ENCODE assay signal across 9 mouse cellular contexts in the genomic region with DNA sequence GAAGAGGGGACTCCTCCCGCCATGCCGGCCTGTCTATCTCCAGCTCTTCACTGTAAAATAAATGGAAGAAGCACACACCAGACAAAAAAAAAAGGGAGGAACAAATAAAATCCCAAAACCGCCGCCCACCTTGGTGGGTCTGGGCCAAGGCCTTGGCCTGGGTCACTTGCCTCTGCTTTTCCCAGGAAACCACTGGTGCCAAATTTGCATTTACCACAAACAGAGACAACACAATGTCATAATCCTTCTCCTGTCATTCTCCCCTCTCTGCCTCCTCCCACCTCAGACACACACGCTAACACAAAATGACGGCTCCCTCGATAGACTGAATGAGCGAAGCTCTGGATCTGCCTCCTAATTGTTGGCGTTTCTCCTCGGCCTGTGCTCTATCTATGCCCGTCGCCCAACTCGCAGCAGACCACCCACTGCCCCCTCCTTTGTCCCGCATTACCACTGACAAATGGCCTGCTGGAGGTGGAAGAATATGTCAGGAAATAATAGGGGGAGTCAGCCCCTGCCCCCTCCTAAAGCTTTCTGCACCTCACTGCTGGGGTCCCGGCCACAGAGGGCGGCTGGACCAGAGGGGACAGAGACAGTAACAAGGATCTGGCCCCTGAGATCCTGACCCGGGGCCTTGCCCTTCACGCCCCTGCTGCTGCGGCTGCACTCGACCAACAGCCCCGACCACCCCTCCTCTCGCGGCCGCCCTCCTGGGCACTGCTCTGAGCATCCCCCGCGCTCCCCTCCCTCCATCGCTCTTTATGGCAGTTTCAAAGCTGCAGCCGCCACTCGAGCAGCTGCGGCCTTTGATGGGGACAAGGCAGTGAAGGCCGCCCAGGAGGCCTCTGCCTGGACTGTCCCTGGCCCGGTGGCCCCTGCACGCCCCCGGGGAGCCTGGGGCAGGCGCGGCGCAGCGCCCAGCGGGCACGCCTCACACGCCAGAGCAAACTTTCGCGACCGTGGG.
DNase-seq lines count a peak whose midpoint lies in the region; ATAC-seq and TF ChIP-seq lines count a peak whose summit lies in the region.
"Had no signal": no experiment of that assay in that cellular context is flagged by ENCODE, and none has a peak within 500 bp of the region (broad histone marks: within the 10 kb centered on the region; RNA-seq: fewer than 3 reads in every experiment).

No protein-coding gene starts in this region.

- TF ChIP-seq EP300 in stomach, postnatal 0 days (optimal IDR thresholded peaks at IDR 0.05), result no peak

- H3K27me3 ChIP-seq in thymus, adult 2 months (ENCODE audit: control insufficient read depth, insufficient read depth, low read length), result no peaks in the 10 kb centered on the region
- H3K27me3 ChIP-seq in liver, embryonic 12.5 days (replicated peaks), result peaks cover 89% of the 10 kb centered on the region
- H3K27me3 ChIP-seq in stomach, postnatal 0 days (ENCODE audit: control insufficient read depth, insufficient read depth, low read length), result no peaks in the 10 kb centered on the region

- intact Hi-C loops in gastrocnemius, postnatal 14 days (cut with DNase I; ENCODE audit: low total_unique reads), result loop anchor here (10.0 kb wide), 1 partner anchor 124 kb away; the partner anchor contains the start of gene Nfam1

- peaks cover 29% of the 10 kb centered on the region for H3K4me1 ChIP-seq in thymus, adult 2 months (replicated peaks; ENCODE audit: control insufficient read depth, insufficient read depth, low read length)
- peaks cover 18% of the 10 kb centered on the region for H3K4me1 ChIP-seq in liver, embryonic 12.5 days
- H3K4me1 ChIP-seq in stomach, postnatal 0 days (replicated peaks; ENCODE audit: control insufficient read depth, insufficient read depth), result peaks cover 3% of the 10 kb centered on the region; the same call in 1 of the 2 replicates

- ATAC-seq in liver, embryonic 12.5 days, result no peak
- no peak for ATAC-seq in stomach, postnatal 0 days (ENCODE audit: low FRiP score, low TSS enrichment)
- no peak for ATAC-seq in erythroid progenitor cell, adult 5-6 weeks (replicated peaks; ENCODE audit: low FRiP score, poor library complexity, severe bottlenecking)

- H3K9me3 ChIP-seq in liver, embryonic 12.5 days (replicated peaks), result no peaks in the 10 kb centered on the region
- no peaks in the 10 kb centered on the region for H3K9me3 ChIP-seq in stomach, postnatal 0 days (ENCODE audit: control insufficient read depth, low read length)

- TF ChIP-seq CTCF in thymus, adult 2 months (IDR thresholded peaks at IDR 0.05; ENCODE audit: borderline replicate concordance, control insufficient read depth, extremely low read depth, insufficient read depth, low read length, poor library complexity), result no peak
- TF ChIP-seq CTCF in stomach, postnatal 0 days (IDR thresholded peaks at IDR 0.05; ENCODE audit: low read depth), result no peak

- peak overlapping the region; percentile 53 for H3K4me2 ChIP-seq in liver, embryonic 12.5 days
- peak overlapping the region; percentile 25; the same call in 1 of the 2 replicates for H3K4me2 ChIP-seq in stomach, postnatal 0 days (replicated peaks; ENCODE audit: low read depth)

- 41% methylated on average over 44 of the region's 44 CpGs for WGBS in thymus, adult 2 months
- WGBS in liver, embryonic 12.5 days (ENCODE audit: insufficient replicate concordance), result 18% methylated on average over 44 of the region's 44 CpGs
- WGBS in stomach, postnatal 0 days, result 39% methylated on average over 41 of the region's 44 CpGs

- TF ChIP-seq POLR2A in thymus, adult 2 months (IDR thresholded peaks at IDR 0.05; ENCODE audit: control insufficient read depth, extremely low read depth, insufficient read depth, low read length, poor library complexity), result no peak

- peak; percentile 4 for DNase-seq in gastrocnemius, postnatal 14 days
- DNase-seq in gastrocnemius, postnatal 4 days (ENCODE audit: low spot score in 2 of 2), result no peak
- DNase-seq in thymus, adult 2 months, result no peak
- DNase-seq in thymus, postnatal 0 days (ENCODE audit: low spot score), result no peak
- no peak for DNase-seq in stomach, postnatal 0 days (ENCODE audit: low spot score)
- DNase-seq in cerebellum, adult 11 months, result no peak
- DNase-seq: lung, adult 2 months had no signal

- H3K36me3 ChIP-seq in thymus, adult 2 months (ENCODE audit: control insufficient read depth, insufficient read depth, low read length), result no peaks in the 10 kb centered on the region
- H3K36me3 ChIP-seq in liver, embryonic 12.5 days, result no peaks in the 10 kb centered on the region
- H3K36me3 ChIP-seq in stomach, postnatal 0 days (ENCODE audit: control insufficient read depth, insufficient read depth, low read length), result no peaks in the 10 kb centered on the region

- H3K9ac ChIP-seq in liver, embryonic 12.5 days, result no peak overlapping the region
- H3K9ac ChIP-seq in stomach, postnatal 0 days (ENCODE audit: low read length), result peak overlapping the region; percentile 13; the same call in 1 of the 2 replicates

- peak overlapping the region; percentile 9; the same call in 1 of the 2 replicates for H3K4me3 ChIP-seq in thymus, adult 2 months (ENCODE audit: control insufficient read depth, insufficient read depth, low read length)
- H3K4me3 ChIP-seq in liver, embryonic 12.5 days, result peak overlapping the region; percentile 15
- H3K4me3 ChIP-seq in stomach, postnatal 0 days (ENCODE audit: low read depth, low read length), result 0 out of 2 replicates have a peak overlapping the region, but pooled peaks have one; percentile 1

- H3K27ac ChIP-seq in thymus, adult 2 months (ENCODE audit: control insufficient read depth, insufficient read depth, low read length), result no peak overlapping the region
- no peak overlapping the region for H3K27ac ChIP-seq in liver, embryonic 12.5 days
- no peak overlapping the region for H3K27ac ChIP-seq in stomach, postnatal 0 days (replicated peaks)
